8 mouse cellular contexts compared by ENCODE assay signal in the genomic region with DNA sequence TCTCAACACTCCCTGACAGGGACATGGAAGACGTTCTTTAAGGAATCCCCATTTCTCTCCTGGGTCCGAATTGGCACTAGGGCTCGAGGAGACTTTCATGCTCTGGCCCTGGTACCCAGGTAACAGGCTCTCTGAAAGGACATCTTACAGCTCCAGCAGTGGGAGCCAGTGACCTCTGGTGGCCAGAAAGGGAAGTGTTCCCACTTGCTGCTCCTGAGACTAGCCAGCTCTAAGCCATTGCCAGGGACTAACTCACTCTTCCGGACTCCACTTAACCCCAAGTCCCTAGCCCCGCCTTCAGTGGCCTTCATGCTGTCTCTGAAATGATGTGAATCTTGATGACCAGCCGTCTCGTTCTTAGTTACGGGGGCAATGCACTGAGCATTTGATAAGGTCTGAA.
DNase-seq lines count a peak whose midpoint lies in the region; ATAC-seq and TF ChIP-seq lines count a peak whose summit lies in the region.

No protein-coding gene starts in this region.

- no peak overlapping the region for H3K27ac ChIP-seq in ES-E14 (ENCODE audit: insufficient read depth, low read depth, low read length, poor library complexity, severe bottlenecking)
- H3K27ac ChIP-seq in layer of hippocampus, adult 2 months, result no peak overlapping the region
- no peak overlapping the region for H3K27ac ChIP-seq in lung, embryonic 14.5 days (ENCODE audit: low read depth)

- peak; percentile 61 for DNase-seq in ES-E14 (ENCODE audit: low read depth, low spot score)
- peak; percentile 84 for DNase-seq in cerebellum, adult 11-12 months
- peak; percentile 85 for DNase-seq in forelimb bud, embryonic 11.5 days (ENCODE audit: low read depth, low spot score)
- DNase-seq in heart, postnatal 4 days, result peak; percentile 91
- DNase-seq in layer of hippocampus, adult 2 months (ENCODE audit: low spot score in 2 of 2), result peak; percentile 77 to 88
- DNase-seq in lung, embryonic 14.5 days, result peak; percentile 93
- peak; percentile 82 for DNase-seq in ovary, postnatal 10 days (ENCODE audit: low spot score)
- peak; percentile 77 for DNase-seq in thymus, postnatal 0 days (ENCODE audit: low spot score)

- peaks cover 0 to 2% of the 10 kb centered on the region in 2 experiments; a peak in 1 of 4 replicates for H3K4me1 ChIP-seq in ES-E14 (ENCODE audit: control insufficient read depth in 2 of 2, insufficient read depth in 2 of 2, low read length in 2 of 2, poor library complexity in 1 of 2)
- no peaks in the 10 kb centered on the region for H3K4me1 ChIP-seq in lung, embryonic 14.5 days (ENCODE audit: insufficient read depth)

- in situ Hi-C loops in ES-E14 (cut with MboI; ENCODE audit: low sequenced_read_pairs in 2 of 2, unreplicated experiment in 2 of 2), result loop anchor here in 1 of 2 experiments (5.0 kb wide), 1 partner anchor 52 kb away; no protein-coding TSS in a partner anchor

- peak; percentile 78; the same call in 1 of the 2 replicates for ATAC-seq in lung, embryonic 14.5 days (ENCODE audit: insufficient read depth)

- TF ChIP-seq CTCF in layer of hippocampus, adult 2 months (conservative IDR thresholded peaks at IDR 0.05), result peak; percentile 100
- TF ChIP-seq CTCF in lung, embryonic 14.5 days (IDR thresholded peaks at IDR 0.05; ENCODE audit: low read depth), result peak; percentile 99

- no peaks in the 10 kb centered on the region for H3K27me3 ChIP-seq in lung, embryonic 14.5 days (ENCODE audit: insufficient read depth, low read length)

- 17% methylated on average over 8 of the region's 8 CpGs for WGBS in lung, embryonic 14.5 days

- H3K36me3 ChIP-seq in ES-E14 (ENCODE audit: control insufficient read depth, insufficient read depth, low read length, poor library complexity, severe bottlenecking), result no peaks in the 10 kb centered on the region
- H3K36me3 ChIP-seq in lung, embryonic 14.5 days (ENCODE audit: insufficient read depth), result no peaks in the 10 kb centered on the region

- no peak overlapping the region for H3K4me3 ChIP-seq in ES-E14 (ENCODE audit: insufficient read depth in 1 of 2, low read depth in 1 of 2, low read length in 2 of 2, poor library complexity in 1 of 2, severe bottlenecking in 1 of 2)
- H3K4me3 ChIP-seq in layer of hippocampus, adult 2 months, result no peak overlapping the region
- H3K4me3 ChIP-seq in lung, embryonic 14.5 days (ENCODE audit: low read depth, low read length), result no peak overlapping the region

- no peak overlapping the region for H3K4me2 ChIP-seq in lung, embryonic 14.5 days

- no peaks in the 10 kb centered on the region for H3K9me3 ChIP-seq in ES-E14 (ENCODE audit: control insufficient read depth, insufficient read depth, low read depth, low read length)
- no peaks in the 10 kb centered on the region for H3K9me3 ChIP-seq in lung, embryonic 14.5 days (ENCODE audit: low read depth, low read length)

- no peak overlapping the region for H3K9ac ChIP-seq in ES-E14 (ENCODE audit: insufficient read depth, low read depth, low read length, poor library complexity, severe bottlenecking)
- no peak overlapping the region for H3K9ac ChIP-seq in lung, embryonic 14.5 days

TF ChIP-seq in ES-E14, 5 proteins besides CTCF, POLR2A, EP300 and RAD21:
- no peak for TF ChIP-seq CHD2 (IDR thresholded peaks at IDR 0.05; ENCODE audit: low read depth, low read length)
- TF ChIP-seq MAFK (IDR thresholded peaks at IDR 0.05; ENCODE audit: insufficient read depth, low read depth, low read length), result no peak
- TF ChIP-seq ZNF384 (IDR thresholded peaks at IDR 0.05; ENCODE audit: low read depth, low read length), result no peak
- TF ChIP-seq HCFC1 (IDR thresholded peaks at IDR 0.05; ENCODE audit: borderline replicate concordance, insufficient read depth, low read length), result no peak
- TF ChIP-seq ZC3H11A (IDR thresholded peaks at IDR 0.05; ENCODE audit: borderline replicate concordance, low read depth, low read length), result peak; percentile 44; the same call in 1 of the 2 replicates
